Mouse (Mus musculus) heart, adult 2 months (tissue): Measurements from ENCODE around the gene Defb29. TPM values are rescaled to one million over a fixed set of nuclear protein-coding genes. Genes with fewer than 3 reads are reported as not detected.

ENCODE experiments used
- DNase-seq, 2 experiments: peaks; one replicate each; pipeline ENCODE4 v3.0.0; 2021
- H3K27ac ChIP-seq: fragments of 200-600 bp; 2 replicates; pipeline ENCODE4 v1.8.1; 2022
- H3K27me3 ChIP-seq: fragments of 200-500 bp; 2 replicates; pipeline ENCODE4 v1.6.1; 2012; ENCODE audit warnings: mild to moderate bottlenecking, low read length, inconsistent platforms, mixed read lengths; ENCODE audit not compliant: control insufficient read depth, insufficient read depth
- H3K36me3 ChIP-seq: fragments of 200-500 bp; 2 replicates; pipeline ENCODE4 v1.6.1; 2012; ENCODE audit warnings: low read length, inconsistent platforms; ENCODE audit not compliant: control insufficient read depth, insufficient read depth
- H3K4me1 ChIP-seq: fragments of 200-500 bp; 2 replicates; pipeline ENCODE4 v1.6.1; 2011; ENCODE audit warnings: low read length; ENCODE audit not compliant: control insufficient read depth, insufficient read depth
- H3K4me3 ChIP-seq: fragments of 200-600 bp; 2 replicates; pipeline ENCODE4 v1.8.1; 2022
- H3K79me2 ChIP-seq: fragments of 200-500 bp; replicated peaks from 2 replicates; pipeline ENCODE4 v1.6.1; 2012; ENCODE audit warnings: mild to moderate bottlenecking, inconsistent platforms, low read length, moderate library complexity, mixed read lengths; ENCODE audit not compliant: control insufficient read depth, insufficient read depth
- H3K9ac ChIP-seq: fragments of 200-500 bp; 2 replicates; pipeline ENCODE4 v1.6.1; 2012; ENCODE audit warnings: low read depth, mild to moderate bottlenecking, control low read depth, inconsistent platforms, low read length, mixed read lengths
- CTCF ChIP-seq: fragments of 200-600 bp; IDR thresholded peaks from 2 replicates; pipeline ENCODE4 v1.8.1; 2022; ENCODE audit warnings: antibody characterized with exemption, mild to moderate bottlenecking, moderate library complexity
- EP300 ChIP-seq: fragments of 200-500 bp; IDR thresholded peaks from 2 replicates; pipeline ENCODE4 v1.6.1; 2011; ENCODE audit warnings: low read depth, low read length, control low read depth; ENCODE audit not compliant: insufficient read depth
- POLR2A ChIP-seq: fragments of 200-500 bp; IDR thresholded peaks from 2 replicates; pipeline ENCODE4 v1.6.1; 2011; ENCODE audit warnings: mild to moderate bottlenecking, low read depth, low read length, control low read depth; ENCODE audit not compliant: insufficient read depth
- WGBS: fragments of 180-500 bp; shearing (Covaris S2); methylation state at CpG from one replicate; pipeline ENCODE4 v1.1.7; 2018; 5-methylcytosine and 5-hydroxymethylcytosine counted together
- intact Hi-C: fragments of 180-260 bp; cut with DNase I; formaldehyde crosslinking; loops from one replicate; pipeline ENCODE4 v1.15.1; 2025
- polyA plus RNA-seq: library from polyadenylated mRNA; depleted of rRNA; stranded (reverse); fragments of >200 nt; gene quantifications from 2 replicates; pipeline ENCODE4 v1.2.3, GENCODE M21; 2012; rRNA removed
- total RNA-seq, 2 experiments: library from RNA; stranded (reverse); gene quantifications; 2 replicates each; pipeline ENCODE4 v1.2.3; 2021

The Defb29 gene
- total and polyA plus RNA-seq, 3 experiments = not detected

DNA sequence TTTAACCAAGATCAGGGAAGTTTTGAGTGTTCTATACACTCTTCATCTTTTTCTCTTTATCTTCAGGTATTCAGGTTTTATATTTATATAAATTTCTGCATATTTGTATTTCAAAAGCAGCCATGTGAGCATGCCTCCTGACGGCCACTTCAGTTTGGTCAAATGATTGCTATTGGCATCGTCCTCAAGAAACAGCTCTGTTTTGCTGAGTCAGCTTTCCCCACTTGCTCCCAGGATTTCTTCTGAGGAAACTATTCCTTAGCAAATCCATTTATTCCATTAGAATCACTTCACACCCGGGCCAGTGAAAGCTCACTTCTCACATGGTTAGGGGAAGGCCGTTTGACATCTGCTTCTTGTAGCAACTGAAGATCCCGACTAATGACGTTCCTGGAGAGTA is 41.9 kb downstream of the Defb29 start:
- Histone ChIP-seq H3K9ac (no peak overlapping the region), H3K27ac (no peak overlapping the region), H3K27me3 (no peaks in the 10 kb centered on the region), H3K4me1 (no peaks in the 10 kb centered on the region), H3K4me3 (no peak overlapping the region), H3K36me3 (no peaks in the 10 kb centered on the region), H3K79me2 (no peaks in the 10 kb centered on the region)
- no peak for DNase-seq
- WGBS = 73% methylated on average over 6 of the region's 6 CpGs
- TF ChIP-seq POLR2A (no peak), CTCF (no peak), EP300 (no peak)
- intact Hi-C loops = no loop called here

DNA sequence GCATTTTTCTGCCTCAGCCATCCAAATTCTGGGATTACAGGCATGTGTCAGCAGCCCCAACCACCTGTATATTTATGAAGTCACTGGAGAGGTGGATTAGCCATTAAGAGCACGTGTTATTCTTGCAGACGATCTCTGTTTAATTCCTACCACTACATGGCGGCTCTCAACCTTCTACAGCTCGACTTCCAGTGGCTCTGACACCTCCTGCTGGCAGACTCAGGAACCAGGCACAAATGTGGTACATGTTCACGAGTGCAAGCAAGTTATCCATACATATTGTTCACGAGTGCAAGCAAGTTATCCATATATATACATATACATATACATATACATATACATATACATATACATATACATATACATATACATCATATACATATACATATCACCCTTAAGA is 46.7 kb downstream of the Defb29 start:
- intact Hi-C loops = no loop called here
- DNase-seq = no peak
- H3K27ac ChIP-seq = no peak overlapping the region
- no peak overlapping the region for H3K4me3 ChIP-seq
- H3K27me3 ChIP-seq = no peaks in the 10 kb centered on the region
- no peaks in the 10 kb centered on the region for H3K4me1 ChIP-seq
- H3K9ac ChIP-seq = no peak overlapping the region
- no peaks in the 10 kb centered on the region for H3K36me3 ChIP-seq
- H3K79me2 ChIP-seq = no peaks in the 10 kb centered on the region
- TF ChIP-seq EP300 = no peak
- TF ChIP-seq POLR2A = no peak
- no peak for TF ChIP-seq CTCF
- 80% methylated on average over 6 of the region's 6 CpGs for WGBS

DNA sequence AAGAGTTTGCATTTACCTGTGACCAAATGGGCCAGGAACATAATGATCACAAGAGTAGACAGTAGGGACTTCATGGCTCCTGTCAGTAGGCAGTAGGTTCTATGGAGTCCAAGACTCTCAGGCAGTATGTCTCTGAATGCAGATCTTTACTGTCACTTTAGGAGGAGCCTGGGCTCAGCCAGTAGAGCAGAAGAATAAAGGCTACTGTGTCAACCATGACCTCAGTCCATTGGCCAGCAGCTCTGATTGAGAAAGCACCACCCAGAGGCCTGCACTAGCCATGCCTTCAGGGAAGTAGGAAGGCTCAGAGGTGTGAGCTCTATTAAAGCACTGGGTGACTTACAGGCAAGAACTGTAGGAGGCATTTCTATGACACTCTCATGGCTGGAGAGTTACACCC is 49.9 kb downstream of the Defb29 start, which contains the start of gene Defb22:
TSS of gene Defb22 (minus strand) at position 101 of the 400 bp plus-strand sequence.
- intact Hi-C loops = no loop called here
- H3K4me3 ChIP-seq = no peak within 1 kb of the TSS
- H3K27me3 ChIP-seq = no peaks in the 10 kb centered on the region
- H3K36me3 ChIP-seq = no peaks in the 10 kb centered on the region
- H3K4me1 ChIP-seq = no peaks in the 10 kb centered on the region
- H3K27ac ChIP-seq = no peak within 1 kb of the TSS
- no peak for DNase-seq
- H3K9ac ChIP-seq = no peak within 1 kb of the TSS
- no peaks in the 10 kb centered on the region for H3K79me2 ChIP-seq
- TF ChIP-seq POLR2A (no peak), CTCF (no peak), EP300 (no peak)

Other genes starting within 250 kb of the Defb29 start
- gene Tbc1d20, start 246.3 kb downstream of the Defb29 start, total RNA-seq = 10 to 100 TPM; 39.0 to 46.5 TPM
- gene Tbc1d20, start 246.3 kb downstream of the Defb29 start, polyA plus RNA-seq = 43.1 and 60.1 TPM in 2 replicates
- gene Rbck1, start 207.4 kb downstream of the Defb29 start, total RNA-seq = 10 to 100 TPM; 44.3 to 45.2 TPM
- gene Rbck1, start 207.4 kb downstream of the Defb29 start, polyA plus RNA-seq = 107 and 128 TPM in 2 replicates
- gene Trib3, start 196.1 kb downstream of the Defb29 start, total RNA-seq = 1 to 10 TPM; 2.4 to 3.6 TPM
- 2.3 and 3.3 TPM in 2 replicates for gene Trib3, start 196.1 kb downstream of the Defb29 start, polyA plus RNA-seq
- gene Nrsn2, start 163.5 kb downstream of the Defb29 start, total RNA-seq = not detected
- 0.31 TPM in 1 of 2 replicates, not detected in the other for gene Nrsn2, start 163.5 kb downstream of the Defb29 start, polyA plus RNA-seq
- gene Sox12, start 142.0 kb downstream of the Defb29 start, total RNA-seq = 1 to 10 TPM; 6.9 to 8.3 TPM
- 7.6 and 8.8 TPM in 2 replicates for gene Sox12, start 142.0 kb downstream of the Defb29 start, polyA plus RNA-seq
- gene Zcchc3, start 125.1 kb downstream of the Defb29 start, total RNA-seq = 1 to 10 TPM; 6.7 to 9.1 TPM
- gene Zcchc3, start 125.1 kb downstream of the Defb29 start, polyA plus RNA-seq = 4.0 and 5.5 TPM in 2 replicates
- 1 to 10 TPM; 1.5 to 2.4 TPM for gene 6820408C15Rik, start 124.5 kb downstream of the Defb29 start, total RNA-seq
- gene 6820408C15Rik, start 124.5 kb downstream of the Defb29 start, polyA plus RNA-seq = 2.5 and 4.0 TPM in 2 replicates
- not detected for gene Defb23, start 75.5 kb downstream of the Defb29 start, total RNA-seq
- not detected in 2 replicates for gene Defb23, start 75.5 kb downstream of the Defb29 start, polyA plus RNA-seq
- not detected for gene Defb20, start 63.0 kb downstream of the Defb29 start, total RNA-seq
- not detected in 2 replicates for gene Defb20, start 63.0 kb downstream of the Defb29 start, polyA plus RNA-seq
- gene Defb22, start 50.0 kb downstream of the Defb29 start, total RNA-seq = not detected
- gene Defb22, start 50.0 kb downstream of the Defb29 start, polyA plus RNA-seq = not detected in 2 replicates
- not detected for gene Defb26, start 28.4 kb downstream of the Defb29 start, total RNA-seq
- not detected in 2 replicates for gene Defb26, start 28.4 kb downstream of the Defb29 start, polyA plus RNA-seq
- not detected for gene Defb28, start 21.8 kb downstream of the Defb29 start, total RNA-seq
- gene Defb28, start 21.8 kb downstream of the Defb29 start, polyA plus RNA-seq = not detected in 2 replicates
- not detected for gene Gm17416, start 29.2 kb upstream of the Defb29 start, total RNA-seq
- gene Gm17416, start 29.2 kb upstream of the Defb29 start, polyA plus RNA-seq = not detected in 2 replicates
- not detected for gene Defb21, start 32.6 kb upstream of the Defb29 start, total RNA-seq
- gene Defb21, start 32.6 kb upstream of the Defb29 start, polyA plus RNA-seq = not detected in 2 replicates
- gene Defb19, start 40.2 kb upstream of the Defb29 start, total RNA-seq = not detected
- gene Defb19, start 40.2 kb upstream of the Defb29 start, polyA plus RNA-seq = 0.43 and 0.97 TPM in 2 replicates
- gene Defb45, start 59.3 kb upstream of the Defb29 start, total RNA-seq = not detected
- not detected in 2 replicates for gene Defb45, start 59.3 kb upstream of the Defb29 start, polyA plus RNA-seq
- gene Defb36, start 64.2 kb upstream of the Defb29 start, total RNA-seq = not detected
- not detected in 2 replicates for gene Defb36, start 64.2 kb upstream of the Defb29 start, polyA plus RNA-seq
- not detected for gene Defb25, start 83.0 kb upstream of the Defb29 start, total RNA-seq
- not detected in 2 replicates for gene Defb25, start 83.0 kb upstream of the Defb29 start, polyA plus RNA-seq
- gene Rem1, start 86.9 kb upstream of the Defb29 start, total RNA-seq = 1 to 10 TPM; 5.8 to 7.1 TPM
- 5.6 and 7.1 TPM in 2 replicates for gene Rem1, start 86.9 kb upstream of the Defb29 start, polyA plus RNA-seq
- gene H13, start 129.4 kb upstream of the Defb29 start, total RNA-seq = 10 to 100 TPM; 33.9 to 37.6 TPM
- 42.9 and 43.5 TPM in 2 replicates for gene H13, start 129.4 kb upstream of the Defb29 start, polyA plus RNA-seq
- 10 to 100 TPM; 14.8 to 18.2 TPM for gene Mcts2, start 146.9 kb upstream of the Defb29 start, total RNA-seq
- 8.6 and 12.1 TPM in 2 replicates for gene Mcts2, start 146.9 kb upstream of the Defb29 start, polyA plus RNA-seq
- 10 to 100 TPM; 56.5 to 59.8 TPM for gene Id1, start 196.2 kb upstream of the Defb29 start, total RNA-seq
- 74.7 and 113 TPM in 2 replicates for gene Id1, start 196.2 kb upstream of the Defb29 start, polyA plus RNA-seq
- 10 to 100 TPM; 12.1 to 18.0 TPM for gene Cox4i2, start 214.1 kb upstream of the Defb29 start, total RNA-seq
- gene Cox4i2, start 214.1 kb upstream of the Defb29 start, polyA plus RNA-seq = 12.0 and 13.2 TPM in 2 replicates